Mouse (Mus musculus) left cerebral cortex, adult 11 months (tissue): ENCODE results near the gene Tgfa.

Experiments used
- DNase-seq: peaks from one replicate; pipeline ENCODE4 v3.0.0; 2022; ENCODE audit warnings: low spot score

Gene Tgfa

GRCm38 (mm10) chr6:86296938-86297337, 101.9 kb downstream of the Tgfa start:
- DNase-seq, result no peak

GRCm38 (mm10) chr6:86298961-86299360, 103.9 kb downstream of the Tgfa start:
- DNase-seq, result no peak

GRCm38 (mm10) chr6:86299381-86299780, 104.4 kb downstream of the Tgfa start:
- DNase-seq, result no peak

- no peak for DNase-seq
These were observed 110.7 kb downstream of the Tgfa start for GRCm38 (mm10) chr6:86305680-86306079.

GRCm38 (mm10) chr6:86314011-86314410, 119.0 kb downstream of the Tgfa start:
- DNase-seq, result no peak

GRCm38 (mm10) chr6:86317066-86317465, 122.0 kb downstream of the Tgfa start:
- DNase-seq, result no peak

- peak; percentile 16 for DNase-seq
These were observed 123.8 kb downstream of the Tgfa start for GRCm38 (mm10) chr6:86318855-86319254.

GRCm38 (mm10) chr6:86322031-86322563, 127.1 kb downstream of the Tgfa start:
- no peak for DNase-seq

GRCm38 (mm10) chr6:86322991-86323390, 128.0 kb downstream of the Tgfa start:
- DNase-seq, result no peak

- no peak for DNase-seq
These were observed 129.4 kb downstream of the Tgfa start for GRCm38 (mm10) chr6:86324400-86324799.
